Mouse (Mus musculus) myocyte (in vitro differentiated cells): ENCODE data around the gene Olfr71. TPM values are rescaled to one million over a fixed set of nuclear protein-coding genes. Genes with fewer than 3 reads are reported as not detected.

Source experiments
- H3K27me3 ChIP-seq: one replicate; pipeline ENCODE4 v1.6.1; 2011; ENCODE audit not compliant: control insufficient read depth, insufficient read depth, insufficient read length
- H3K36me3 ChIP-seq: one replicate; pipeline ENCODE4 v1.6.1; 2011; ENCODE audit not compliant: control insufficient read depth, insufficient read depth
- H3K4me2 ChIP-seq: one replicate; pipeline ENCODE4 v1.6.1; 2011; ENCODE audit warnings: low read depth, control low read depth
- H3K4me3 ChIP-seq: one replicate; pipeline ENCODE4 v1.5.1; 2011; ENCODE audit warnings: mild to moderate bottlenecking, control low read depth, moderate library complexity
- H3K79me2 ChIP-seq: one replicate; pipeline ENCODE4 v1.6.1; 2011; ENCODE audit not compliant: control insufficient read depth, insufficient read depth
- H3ac ChIP-seq: one replicate; pipeline ENCODE4 v1.6.1; 2011; ENCODE audit not compliant: control insufficient read depth, insufficient read length
- CEBPB ChIP-seq: IDR thresholded peaks from 2 replicates; pipeline ENCODE4 v1.6.1; 2011; ENCODE audit warnings: mild to moderate bottlenecking, moderate library complexity; ENCODE audit not compliant: poor library complexity, insufficient read depth, severe bottlenecking
- E2F4 ChIP-seq: IDR thresholded peaks from one replicate; pipeline ENCODE4 v1.6.1; 2011; ENCODE audit warnings: mild to moderate bottlenecking, control low read depth, moderate library complexity; ENCODE audit not compliant: insufficient read depth
- MAX ChIP-seq: IDR thresholded peaks from one replicate; pipeline ENCODE4 v1.6.1; 2011; ENCODE audit warnings: low read depth, mild to moderate bottlenecking, control low read depth
- MYOD1 ChIP-seq, 3 experiments: IDR thresholded peaks; one replicate each; pipeline ENCODE4 v1.6.1; 2011; ENCODE audit warnings: control low read depth in 2 of 3, low read depth in 2 of 3, mild to moderate bottlenecking in 2 of 3, moderate library complexity in 1 of 3; ENCODE audit not compliant: insufficient read length in 2 of 3, control insufficient read depth in 1 of 3
- MYOG ChIP-seq, 3 experiments: IDR thresholded peaks; one replicate each; pipeline ENCODE4 v1.6.1; 2011; ENCODE audit warnings: control low read depth in 2 of 3, low read depth in 2 of 3, mild to moderate bottlenecking in 2 of 3; ENCODE audit not compliant: insufficient read length in 2 of 3, control insufficient read depth in 1 of 3, insufficient read depth in 1 of 3
- POLR2A ChIP-seq: IDR thresholded peaks from one replicate; pipeline ENCODE4 v1.6.1; 2011; ENCODE audit warnings: low read depth, mild to moderate bottlenecking, control low read depth, moderate library complexity; ENCODE audit not compliant: insufficient read length
- POLR2AphosphoS2 ChIP-seq: IDR thresholded peaks from one replicate; pipeline ENCODE4 v1.6.1; 2011; ENCODE audit warnings: low read depth, control low read depth; ENCODE audit not compliant: insufficient read length
- REST ChIP-seq: IDR thresholded peaks from one replicate; pipeline ENCODE4 v1.6.1; 2011; ENCODE audit warnings: mild to moderate bottlenecking, control low read depth, moderate library complexity; ENCODE audit not compliant: insufficient read depth, insufficient read length
- SRF ChIP-seq: IDR thresholded peaks from one replicate; pipeline ENCODE4 v1.6.1; 2011; ENCODE audit warnings: low read depth; ENCODE audit not compliant: control insufficient read depth, insufficient read length
- TCF12 ChIP-seq: IDR thresholded peaks from one replicate; pipeline ENCODE4 v1.6.1; 2011; ENCODE audit warnings: mild to moderate bottlenecking, control low read depth; ENCODE audit not compliant: poor library complexity, insufficient read depth, severe bottlenecking
- TCF3 ChIP-seq: IDR thresholded peaks from one replicate; pipeline ENCODE4 v1.6.1; 2011; ENCODE audit warnings: low read depth, control low read depth; ENCODE audit not compliant: insufficient read length
- USF1 ChIP-seq: IDR thresholded peaks from one replicate; pipeline ENCODE4 v1.6.1; 2011; ENCODE audit warnings: low read depth, mild to moderate bottlenecking, control low read depth, moderate library complexity
- polyA plus RNA-seq: library from polyadenylated mRNA; unstranded; fragments of >200 nt; fragmentation: generic; extraction: Trizol; gene quantifications from one replicate; pipeline ENCODE4 v1.2.1, GENCODE M21; 2012; ENCODE audit warnings: missing spikeins

Gene Olfr71
- polyA plus RNA-seq, 1 experiment = not detected

DNA sequence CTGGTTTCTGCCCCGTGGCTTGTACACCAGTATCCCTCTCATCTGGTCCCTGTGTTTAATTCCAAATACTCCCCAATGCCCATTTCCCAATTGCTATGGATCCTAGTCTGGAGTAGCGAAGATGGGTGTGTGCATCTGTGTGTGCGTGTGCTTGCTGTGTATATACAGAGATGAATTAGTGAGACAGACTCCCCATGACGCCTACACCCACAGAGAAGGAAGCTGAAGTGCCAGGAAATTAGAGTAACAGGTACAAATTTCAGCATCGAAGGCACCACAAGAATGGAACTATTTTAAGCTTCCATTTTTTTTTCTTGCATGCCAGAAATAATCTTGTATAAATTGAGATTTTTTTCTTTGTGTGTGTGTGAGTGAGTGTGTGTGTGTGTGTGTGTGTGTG is 19.0 kb downstream of the Olfr71 start:
- H3K36me3 ChIP-seq = no peaks in the 10 kb centered on the region
- H3K4me3 ChIP-seq = no peak overlapping the region
- peaks cover 41% of the 10 kb centered on the region for H3K27me3 ChIP-seq
- TF ChIP-seq MYOD1 (IDR thresholded peaks at IDR 0.05; ENCODE audit: control insufficient read depth in 1 of 3, insufficient read length in 2 of 3, low read depth in 2 of 3) (no peak), MYOG (IDR thresholded peaks at IDR 0.05; ENCODE audit: control insufficient read depth in 1 of 3, insufficient read depth in 1 of 3, insufficient read length in 2 of 3, low read depth in 2 of 3) (no peak), SRF (no peak), REST (no peak), E2F4 (no peak), POLR2AphosphoS2 (no peak), MAX (no peak), POLR2A (no peak), TCF12 (no peak), USF1 (no peak), CEBPB (no peak), TCF3 (no peak)
- H3K79me2 ChIP-seq = no peaks in the 10 kb centered on the region
- H3K4me2 ChIP-seq = no peak overlapping the region
- no peak overlapping the region for H3ac ChIP-seq

DNA sequence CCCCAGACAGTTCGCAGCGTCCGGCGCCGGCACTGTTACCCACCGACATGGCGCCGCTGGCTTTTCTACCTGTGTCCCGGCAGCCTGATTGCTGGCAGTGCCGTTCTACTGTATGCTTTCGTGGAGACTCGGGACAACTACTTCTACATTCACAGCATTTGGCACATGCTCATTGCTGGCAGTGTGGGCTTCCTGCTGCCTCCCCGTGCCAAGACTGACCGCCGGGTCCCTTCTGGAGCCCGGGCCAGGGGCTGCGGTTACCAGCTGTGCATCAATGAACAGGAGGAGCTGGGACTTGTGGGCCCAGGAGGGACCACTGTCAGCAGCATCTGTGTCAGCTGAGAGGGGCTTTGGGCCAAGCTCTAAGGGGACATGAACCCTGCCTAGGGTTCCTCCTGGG is 20.0 kb downstream of the Olfr71 start:
- Histone ChIP-seq H3K4me2 (no peak overlapping the region), H3K36me3 (no peaks in the 10 kb centered on the region), H3K27me3 (peaks cover 51% of the 10 kb centered on the region), H3K79me2 (no peaks in the 10 kb centered on the region), H3ac (no peak overlapping the region), H3K4me3 (no peak overlapping the region)
- no peak for TF ChIP-seq SRF

GRCm38 (mm10) chr4:43679416-43680043 is 30.5 kb downstream of the Olfr71 start:
- no peak overlapping the region for H3K4me2 ChIP-seq
- no peaks in the 10 kb centered on the region for H3K79me2 ChIP-seq
- peaks cover 42% of the 10 kb centered on the region for H3K27me3 ChIP-seq
- H3K4me3 ChIP-seq = no peak overlapping the region
- no peaks in the 10 kb centered on the region for H3K36me3 ChIP-seq
- no peak for TF ChIP-seq SRF
- TF ChIP-seq MYOD1 (IDR thresholded peaks at IDR 0.05; ENCODE audit: control insufficient read depth in 1 of 3, insufficient read length in 2 of 3, low read depth in 2 of 3) = peak in 1 of 3 experiments; percentile 30
- peak; percentile 15 for TF ChIP-seq TCF3
- peak in 2 of 3 experiments; percentile 38 to 55 for TF ChIP-seq MYOG (IDR thresholded peaks at IDR 0.05; ENCODE audit: control insufficient read depth in 1 of 3, insufficient read depth in 1 of 3, insufficient read length in 2 of 3, low read depth in 2 of 3)
- TF ChIP-seq REST = no peak
- TF ChIP-seq TCF12 = no peak
- TF ChIP-seq POLR2AphosphoS2 = no peak
- TF ChIP-seq E2F4 = no peak
- H3ac ChIP-seq = no peak overlapping the region

- H3K4me3 ChIP-seq = no peak overlapping the region
- H3K79me2 ChIP-seq = no peaks in the 10 kb centered on the region
- no peaks in the 10 kb centered on the region for H3K36me3 ChIP-seq
- no peak for TF ChIP-seq MAX
- no peak for TF ChIP-seq USF1
- TF ChIP-seq CEBPB = no peak
- TF ChIP-seq REST = no peak
- TF ChIP-seq TCF12 = no peak
- TF ChIP-seq SRF = no peak
- no peak for TF ChIP-seq POLR2A
- no peak for TF ChIP-seq E2F4
- TF ChIP-seq MYOG (IDR thresholded peaks at IDR 0.05; ENCODE audit: control insufficient read depth in 1 of 3, insufficient read depth in 1 of 3, insufficient read length in 2 of 3, low read depth in 2 of 3) = no peak
- no peak for TF ChIP-seq MYOD1 (IDR thresholded peaks at IDR 0.05; ENCODE audit: control insufficient read depth in 1 of 3, insufficient read length in 2 of 3, low read depth in 2 of 3)
- no peak for TF ChIP-seq POLR2AphosphoS2
- no peak overlapping the region for H3ac ChIP-seq
- H3K27me3 ChIP-seq = peaks cover 43% of the 10 kb centered on the region
- no peak overlapping the region for H3K4me2 ChIP-seq
Measured at GRCm38 (mm10) chr4:43678541-43678940, 31.5 kb downstream of the Olfr71 start.

GRCm38 (mm10) chr4:43675608-43676007 is 34.4 kb downstream of the Olfr71 start:
- H3K36me3 ChIP-seq = no peaks in the 10 kb centered on the region
- H3ac ChIP-seq = no peak overlapping the region
- no peaks in the 10 kb centered on the region for H3K79me2 ChIP-seq
- TF ChIP-seq CEBPB = no peak
- no peak for TF ChIP-seq USF1
- TF ChIP-seq REST = no peak
- TF ChIP-seq MAX = no peak
- no peak for TF ChIP-seq MYOD1 (IDR thresholded peaks at IDR 0.05; ENCODE audit: control insufficient read depth in 1 of 3, insufficient read length in 2 of 3, low read depth in 2 of 3)
- no peak for TF ChIP-seq POLR2A
- no peak for TF ChIP-seq E2F4
- TF ChIP-seq TCF3 = no peak
- TF ChIP-seq POLR2AphosphoS2 = no peak
- no peak for TF ChIP-seq TCF12
- TF ChIP-seq SRF = no peak
- no peak for TF ChIP-seq MYOG (IDR thresholded peaks at IDR 0.05; ENCODE audit: control insufficient read depth in 1 of 3, insufficient read depth in 1 of 3, insufficient read length in 2 of 3, low read depth in 2 of 3)
- H3K4me2 ChIP-seq = no peak overlapping the region
- no peak overlapping the region for H3K4me3 ChIP-seq
- peaks cover 30% of the 10 kb centered on the region for H3K27me3 ChIP-seq
